Mouse (Mus musculus) small intestine, adult 2 months (tissue): Measurements from ENCODE around the gene Glp1r.
A peak's percentile ranks its signal among the peaks of the same experiment; 100 is the strongest.

Experiments used
- CTCF ChIP-seq: fragments of 200-500 bp; IDR thresholded peaks from 2 replicates; pipeline ENCODE4 v1.5.1; 2012; ENCODE audit warnings: low read depth, mild to moderate bottlenecking, control low read depth, inconsistent platforms, low read length, moderate library complexity, mixed read lengths; ENCODE audit not compliant: insufficient replicate concordance, insufficient read length; ENCODE audit errors: extremely low read depth
- POLR2A ChIP-seq: fragments of 200-500 bp; IDR thresholded peaks from 2 replicates; pipeline ENCODE4 v1.6.1; 2012; ENCODE audit warnings: low read depth, mild to moderate bottlenecking, control low read depth, inconsistent platforms, low read length, moderate library complexity

DNA sequence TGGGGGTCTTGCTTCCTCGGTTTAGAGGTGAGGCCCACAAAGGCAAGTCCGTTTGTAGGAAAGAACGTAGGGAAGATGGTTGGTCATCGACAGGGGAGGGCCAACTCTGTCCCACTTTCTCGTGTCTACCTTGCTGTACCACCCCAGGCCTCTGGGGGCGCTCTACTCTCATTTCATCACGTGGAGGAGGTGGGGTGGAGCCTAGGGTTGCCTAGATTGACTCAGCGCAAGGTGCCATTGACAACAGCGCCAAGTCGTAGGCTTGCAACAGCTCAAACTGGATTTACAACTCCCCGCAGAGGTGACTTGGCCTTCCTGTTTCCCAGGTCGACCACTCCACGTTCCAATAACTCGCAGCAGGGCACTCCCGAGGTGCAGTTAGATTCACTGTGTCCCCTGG lies 27.3 kb upstream of the Glp1r start:
- TF ChIP-seq POLR2A (no peak), CTCF (peak; percentile 55; the same call in 1 of the 2 replicates)
